9 mouse cellular contexts compared by ENCODE assay signal in genomic region chr6:92286258-92286888, GRCm38 (mm10). TPM values are rescaled to one million over a fixed set of nuclear protein-coding genes. Genes with fewer than 3 reads are reported as not detected.
A peak's percentile ranks its signal among the peaks of the same experiment; 100 is the strongest.
DNase-seq lines count a peak whose midpoint lies in the region; ATAC-seq and TF ChIP-seq lines count a peak whose summit lies in the region.
"Had no signal": no experiment of that assay in that cellular context is flagged by ENCODE, and none has a peak within 500 bp of the region (broad histone marks: within the 10 kb centered on the region; RNA-seq: fewer than 3 reads in every experiment).

No protein-coding gene starts in this region.

- H3K9me3 ChIP-seq in heart, postnatal 0 days (replicated peaks; ENCODE audit: control insufficient read depth, low read length): no peaks in the 10 kb centered on the region
- H3K9me3 ChIP-seq in heart, embryonic 10.5 days: no peaks in the 10 kb centered on the region
- H3K9me3 ChIP-seq in forebrain, embryonic 12.5 days: no peaks in the 10 kb centered on the region
- H3K9me3 ChIP-seq in intestine, embryonic 16.5 days (ENCODE audit: control insufficient read depth, low read length): no peaks in the 10 kb centered on the region
- H3K9me3 ChIP-seq in midbrain, postnatal 0 days (ENCODE audit: low read length): no peaks in the 10 kb centered on the region
- H3K9me3 ChIP-seq: limb, embryonic 13.5 days had no signal

- no peak for ATAC-seq in heart, postnatal 0 days (ENCODE audit: insufficient read depth, low read depth)
- 0 out of 2 replicates have a peak, but pooled peaks have one; percentile 61 for ATAC-seq in forebrain, embryonic 12.5 days (ENCODE audit: low FRiP score)
- peak; percentile 31; the same call in 1 of the 2 replicates for ATAC-seq in intestine, embryonic 16.5 days
- peak; percentile 70 for ATAC-seq in midbrain, postnatal 0 days (ENCODE audit: low FRiP score)

- no peak overlapping the region for H3K4me2 ChIP-seq in heart, postnatal 0 days (ENCODE audit: low read depth, low read length)
- no peak overlapping the region for H3K4me2 ChIP-seq in forebrain, embryonic 12.5 days
- H3K4me2 ChIP-seq in intestine, embryonic 16.5 days (ENCODE audit: low read depth, low read length): no peak overlapping the region
- no peak overlapping the region for H3K4me2 ChIP-seq in midbrain, postnatal 0 days (ENCODE audit: low read depth, low read length, poor library complexity, severe bottlenecking)
- H3K4me2 ChIP-seq: limb, embryonic 13.5 days had no signal

- H3K4me3 ChIP-seq in heart, postnatal 0 days (ENCODE audit: low read depth, low read length): no peak overlapping the region
- H3K4me3 ChIP-seq in heart, embryonic 10.5 days: no peak overlapping the region
- no peak overlapping the region for H3K4me3 ChIP-seq in forebrain, embryonic 12.5 days (replicated peaks)
- H3K4me3 ChIP-seq in intestine, embryonic 16.5 days (ENCODE audit: low read length): no peak overlapping the region
- no peak overlapping the region for H3K4me3 ChIP-seq in midbrain, postnatal 0 days (ENCODE audit: low read depth, low read length)
- H3K4me3 ChIP-seq: limb, embryonic 13.5 days had no signal

- no peak overlapping the region for H3K9ac ChIP-seq in heart, postnatal 0 days (replicated peaks; ENCODE audit: low read depth, low read length)
- H3K9ac ChIP-seq in forebrain, embryonic 12.5 days: no peak overlapping the region
- H3K9ac ChIP-seq in intestine, embryonic 16.5 days (ENCODE audit: low read depth, low read length): no peak overlapping the region
- no peak overlapping the region for H3K9ac ChIP-seq in midbrain, postnatal 0 days (replicated peaks; ENCODE audit: low read length, poor library complexity, severe bottlenecking)
- H3K9ac ChIP-seq: limb, embryonic 13.5 days had no signal

- no peaks in the 10 kb centered on the region for H3K27me3 ChIP-seq in heart, postnatal 0 days (ENCODE audit: control insufficient read depth, insufficient read depth, low read length)
- no peaks in the 10 kb centered on the region for H3K27me3 ChIP-seq in heart, embryonic 10.5 days (ENCODE audit: insufficient read depth, poor library complexity, severe bottlenecking)
- H3K27me3 ChIP-seq in forebrain, embryonic 12.5 days: 0 out of 2 replicates have a peak, but pooled peaks cover 3% of the 10 kb centered on the region
- no peaks in the 10 kb centered on the region for H3K27me3 ChIP-seq in intestine, embryonic 16.5 days (replicated peaks; ENCODE audit: control insufficient read depth, insufficient read depth, low read length)
- H3K27me3 ChIP-seq in midbrain, postnatal 0 days (ENCODE audit: insufficient read depth, low read length): no peaks in the 10 kb centered on the region
- H3K27me3 ChIP-seq: limb, embryonic 13.5 days had no signal

- no peak for TF ChIP-seq EP300 in heart, postnatal 0 days (IDR thresholded peaks at IDR 0.05; ENCODE audit: low read depth)

- WGBS in heart, postnatal 0 days: 30% methylated on average over 4 of the region's 4 CpGs
- WGBS in heart, embryonic 10.5 days: 33% methylated on average over 4 of the region's 4 CpGs
- 33% methylated on average over 4 of the region's 4 CpGs for WGBS in forebrain, embryonic 12.5 days
- WGBS in intestine, embryonic 16.5 days: 31% methylated on average over 4 of the region's 4 CpGs
- 34% methylated on average over 4 of the region's 4 CpGs for WGBS in midbrain, postnatal 0 days

- TF ChIP-seq CTCF in heart, postnatal 0 days (IDR thresholded peaks at IDR 0.05; ENCODE audit: low read depth): peak; percentile 79
- TF ChIP-seq CTCF in midbrain, postnatal 0 days (IDR thresholded peaks at IDR 0.05): peak; percentile 96

- H3K4me1 ChIP-seq in heart, postnatal 0 days (ENCODE audit: control insufficient read depth, insufficient read depth): no peaks in the 10 kb centered on the region
- H3K4me1 ChIP-seq in heart, embryonic 10.5 days: no peaks in the 10 kb centered on the region
- H3K4me1 ChIP-seq in forebrain, embryonic 12.5 days: no peaks in the 10 kb centered on the region
- no peaks in the 10 kb centered on the region for H3K4me1 ChIP-seq in intestine, embryonic 16.5 days (ENCODE audit: control insufficient read depth, insufficient read depth, low read length)
- no peaks in the 10 kb centered on the region for H3K4me1 ChIP-seq in midbrain, postnatal 0 days (ENCODE audit: insufficient read depth, low read length)
- H3K4me1 ChIP-seq: limb, embryonic 13.5 days had no signal

- H3K27ac ChIP-seq in heart, postnatal 0 days (ENCODE audit: low read depth): no peak overlapping the region
- no peak overlapping the region for H3K27ac ChIP-seq in heart, embryonic 10.5 days
- no peak overlapping the region for H3K27ac ChIP-seq in forebrain, embryonic 12.5 days
- no peak overlapping the region for H3K27ac ChIP-seq in intestine, embryonic 16.5 days (ENCODE audit: low read length)
- H3K27ac ChIP-seq in midbrain, postnatal 0 days (ENCODE audit: low read depth, low read length): no peak overlapping the region
- H3K27ac ChIP-seq: limb, embryonic 13.5 days had no signal

- no peaks in the 10 kb centered on the region for H3K36me3 ChIP-seq in heart, postnatal 0 days (replicated peaks; ENCODE audit: control insufficient read depth, insufficient read depth, low read length)
- H3K36me3 ChIP-seq in heart, embryonic 10.5 days: no peaks in the 10 kb centered on the region
- H3K36me3 ChIP-seq in forebrain, embryonic 12.5 days (replicated peaks): no peaks in the 10 kb centered on the region
- H3K36me3 ChIP-seq in intestine, embryonic 16.5 days (ENCODE audit: control insufficient read depth, insufficient read depth, low read length): no peaks in the 10 kb centered on the region
- no peaks in the 10 kb centered on the region for H3K36me3 ChIP-seq in midbrain, postnatal 0 days (ENCODE audit: insufficient read depth, low read length)
- H3K36me3 ChIP-seq: limb, embryonic 13.5 days had no signal

- DNase-seq in heart, postnatal 0 days (ENCODE audit: low spot score): peak; percentile 62
- DNase-seq in heart, embryonic 10.5 days (ENCODE audit: low spot score): no peak
- DNase-seq in c-Kit-positive CD71-positive TER-119-positive erythroid progenitor cells, embryonic 14.5 days (ENCODE audit: low spot score): peak; percentile 29
- DNase-seq in left cerebral cortex, postnatal 36 days (ENCODE audit: low spot score in 2 of 2): peak; percentile 52 to 78
- peak; percentile 83 for DNase-seq in midbrain, postnatal 0 days (ENCODE audit: low spot score)
- DNase-seq in thymus, postnatal 14 days: peak; percentile 9

- intact Hi-C loops in left cerebral cortex, postnatal 36 days (cut with DNase I): loop anchor here (1.0 to 5.0 kb wide), 3 partner anchors 194 to 457 kb away; no protein-coding TSS in a partner anchor

RNA-seq across cellular contexts. Expression of gene Trh, which starts 41.9 kb away (rescaled TPM):
- not detected in 2 replicates for total RNA-seq in heart, postnatal 0 days (2014; rRNA removed; ENCODE audit: low replicate concordance)
- polyA plus RNA-seq in heart, postnatal 0 days (2015; fragmentation: Nextera tagmentation; extraction: Ambion mirVana): not detected in 2 replicates
- 0.53 and 0.83 TPM in 2 replicates for polyA plus RNA-seq in heart, embryonic 10.5 days (2016; fragmentation: Nextera tagmentation; extraction: Ambion mirVana)
- polyA plus RNA-seq in forebrain, embryonic 12.5 days (2016; fragmentation: Nextera tagmentation; extraction: Ambion mirVana): 3.8 and 4.4 TPM in 2 replicates
- polyA plus RNA-seq in intestine, embryonic 16.5 days (2015; fragmentation: Nextera tagmentation; extraction: Ambion mirVana): 1.8 and 2.5 TPM in 2 replicates
- total RNA-seq in left cerebral cortex, postnatal 36 days (2021): 1 to 10 TPM; 1.9 to 9.9 TPM
- 3.6 TPM in 2 replicates for total RNA-seq in midbrain, postnatal 0 days (2014; rRNA removed)
- polyA plus RNA-seq in midbrain, postnatal 0 days (2015; fragmentation: Nextera tagmentation; extraction: Ambion mirVana): 9.6 and 17.9 TPM in 2 replicates
- polyA plus RNA-seq: limb, embryonic 13.5 days had no signal
